Mouse (Mus musculus) CD8-positive naive resting alpha-beta T cell, adult 57 days (primary cell): ENCODE results near the gene Cga. TPM values are rescaled to one million over a fixed set of nuclear protein-coding genes. Genes with fewer than 3 reads are reported as not detected.

Source experiments
- total RNA-seq: library from RNA; stranded (reverse); gene quantifications from one replicate; pipeline ENCODE4 v1.2.4, GENCODE M21; 2023

The Cga gene
- not detected for total RNA-seq

GRCm38 (mm10) chr4:34893479-34893878 is at the start of gene Cga:
TSS of gene Cga (plus strand) at chr4:34893779.

GRCm38 (mm10) chr4:34882818-34883217 is 10.8 kb upstream of the Cga start, which contains the start of gene Zfp292:
TSS of gene Zfp292 (minus strand) at chr4:34882960.

Other genes with a start within 250 kb of the Cga start
- 16.1 TPM for gene Slc35a1, start 206.3 kb upstream of the Cga start, total RNA-seq
- gene Cfap206, start 163.6 kb upstream of the Cga start, total RNA-seq: not detected
- gene Gm136, start 137.5 kb upstream of the Cga start, total RNA-seq: not detected
- 14.9 TPM for gene Smim8, start 115.4 kb upstream of the Cga start, total RNA-seq
- 69.4 TPM for gene Zfp292, start 10.8 kb upstream of the Cga start, total RNA-seq